Mouse (Mus musculus): ENCODE data around the gene Alkbh4. TPM values are rescaled to one million over a fixed set of nuclear protein-coding genes. Genes with fewer than 3 reads are reported as not detected.

Alkbh4 gene
- polyA plus RNA-seq, 1 experiment from 2014 or later = 19.4 TPM

Small RNA genes lying within 50 kb of the gene (microRNA-seq; reads per million reads assigned to microRNA genes)
- 0.62 reads per million for gene Mir7035

Other genes with a start within 250 kb of the Alkbh4 start
- 7.3 and 9.6 TPM in 2 replicates for gene Hspb1, start 248.2 kb upstream of the Alkbh4 start, polyA plus RNA-seq (2015; fragmentation: Nextera tagmentation; extraction: Ambion mirVana)
- gene Ywhag, start 201.5 kb upstream of the Alkbh4 start, polyA plus RNA-seq (2015; fragmentation: Nextera tagmentation; extraction: Ambion mirVana) = 870 and 902 TPM in 2 replicates
- 0.71 and 1.0 TPM in 2 replicates for gene Ssc4d, start 161.6 kb upstream of the Alkbh4 start, polyA plus RNA-seq (2015; fragmentation: Nextera tagmentation; extraction: Ambion mirVana)
- 0.19 TPM in 1 of 2 replicates, not detected in the other for gene Zp3, start 156.0 kb upstream of the Alkbh4 start, polyA plus RNA-seq (2015; fragmentation: Nextera tagmentation; extraction: Ambion mirVana)
- gene Dtx2, start 141.3 kb upstream of the Alkbh4 start, polyA plus RNA-seq (2015; fragmentation: Nextera tagmentation; extraction: Ambion mirVana) = 26.4 and 28.1 TPM in 2 replicates
- not detected in 2 replicates for gene Upk3b, start 97.7 kb upstream of the Alkbh4 start, polyA plus RNA-seq (2015; fragmentation: Nextera tagmentation; extraction: Ambion mirVana)
- not detected in 2 replicates for gene Upk3bl, start 81.7 kb upstream of the Alkbh4 start, polyA plus RNA-seq (2015; fragmentation: Nextera tagmentation; extraction: Ambion mirVana)
- 5.9 and 9.1 TPM in 2 replicates for gene Rasa4, start 52.2 kb upstream of the Alkbh4 start, polyA plus RNA-seq (2015; fragmentation: Nextera tagmentation; extraction: Ambion mirVana)
- gene Polr2j, start 19.5 kb upstream of the Alkbh4 start, polyA plus RNA-seq (2015; fragmentation: Nextera tagmentation; extraction: Ambion mirVana) = 214 and 228 TPM in 2 replicates
- 32.1 and 32.7 TPM in 2 replicates for gene Lrwd1, start 72 bp upstream of the Alkbh4 start, polyA plus RNA-seq (2015; fragmentation: Nextera tagmentation; extraction: Ambion mirVana)
- gene Orai2, start 34.6 kb downstream of the Alkbh4 start, polyA plus RNA-seq (2015; fragmentation: Nextera tagmentation; extraction: Ambion mirVana) = 41.1 and 44.2 TPM in 2 replicates
- 54.0 and 63.0 TPM in 2 replicates for gene Prkrip1, start 62.8 kb downstream of the Alkbh4 start, polyA plus RNA-seq (2015; fragmentation: Nextera tagmentation; extraction: Ambion mirVana)
- gene Sh2b2, start 110.4 kb downstream of the Alkbh4 start, polyA plus RNA-seq (2015; fragmentation: Nextera tagmentation; extraction: Ambion mirVana) = 30.3 and 33.3 TPM in 2 replicates

All from forebrain, embryonic 16.5 days (tissue).